Mouse (Mus musculus): ENCODE measurements around the gene Rnf224. TPM values are rescaled to one million over a fixed set of nuclear protein-coding genes. Genes with fewer than 3 reads are reported as not detected.

Gene Rnf224
- 0.05 TPM in 1 of 2 replicates, not detected in the other for polyA plus RNA-seq (2012; rRNA removed)

GRCm38 (mm10) chr2:25236614-25237013 lies at the start of gene Rnf224:
Gene Rnf224, minus strand, starts transcription at chr2:25236787.

GRCm38 (mm10) chr2:25271827-25272511 lies 35.4 kb upstream of the Rnf224 start, which contains the start of the genes Ssna1 and Anapc2:
Gene Ssna1, minus strand, starts transcription at chr2:25272438.
Gene Anapc2, plus strand, starts transcription at chr2:25272478.

DNA sequence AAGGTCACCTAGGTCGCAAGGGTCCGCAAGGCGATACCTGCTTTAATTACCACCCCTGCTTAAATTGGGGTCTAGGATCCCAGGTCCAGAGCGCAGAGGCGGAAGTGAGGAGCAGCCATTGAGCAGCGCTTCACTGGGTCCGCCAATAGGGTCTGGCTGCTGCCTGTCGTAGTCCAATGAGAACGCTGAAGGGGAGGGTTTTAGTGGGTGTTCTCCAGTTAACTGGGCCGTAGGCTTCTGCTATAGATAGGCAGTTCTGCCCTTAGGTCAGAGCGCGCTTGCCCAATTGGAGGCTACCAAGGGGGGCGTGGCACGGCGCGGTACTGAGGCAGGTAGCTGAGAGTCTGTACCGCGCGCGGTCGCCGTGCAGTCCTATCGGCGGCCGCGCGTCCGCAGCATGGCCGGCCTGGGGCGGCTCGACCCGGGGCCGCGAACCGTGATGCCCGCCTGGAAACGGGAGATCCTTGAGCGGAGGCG lies 25.7 kb upstream of the Rnf224 start, which contains the start of gene Tprn:
Gene Tprn, plus strand, starts transcription at position 328 of the 477 bp plus-strand sequence.

DNA sequence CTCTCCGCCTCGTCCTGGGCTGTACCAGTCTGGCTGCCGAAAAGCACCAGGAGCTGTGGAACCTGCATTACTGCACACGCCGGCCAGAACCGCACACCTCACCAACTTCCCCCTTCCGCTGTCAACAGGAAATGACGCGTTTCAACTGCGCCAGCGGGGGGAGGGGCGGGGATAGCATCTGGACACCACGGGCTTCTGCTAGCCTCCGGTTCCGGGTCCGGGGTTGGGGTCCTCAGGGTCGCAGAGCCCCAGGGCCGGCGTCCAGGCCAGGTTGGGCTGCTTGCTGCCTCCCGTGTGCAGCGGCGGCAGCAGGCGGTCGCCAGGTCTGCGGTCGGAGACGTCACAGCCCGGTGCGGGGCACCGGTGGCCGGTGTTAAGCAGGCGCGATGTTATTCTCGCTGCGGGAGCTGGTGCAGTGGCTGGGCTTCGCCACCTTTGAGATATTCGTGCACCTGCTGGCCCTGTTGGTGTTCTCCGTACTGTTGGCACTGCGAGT lies 18.7 kb upstream of the Rnf224 start, which contains the start of gene Tmem203:
Gene Tmem203, plus strand, starts transcription at position 156 of the 496 bp plus-strand sequence.

GRCm38 (mm10) chr2:25246183-25247072 lies 9.8 kb upstream of the Rnf224 start, which contains the start of gene AL732309.1:
Gene AL732309.1, minus strand, starts transcription at chr2:25246863.

GRCm38 (mm10) chr2:25242101-25242506 lies 5.5 kb upstream of the Rnf224 start, which contains the start of the genes Rnf208 and Cysrt1:
Gene Rnf208, plus strand, starts transcription at chr2:25242255.
Gene Cysrt1, minus strand, starts transcription at chr2:25242452.

GRCm38 (mm10) chr2:25234050-25234449 lies 2.5 kb downstream of the Rnf224 start, which contains the start of gene Slc34a3:
Gene Slc34a3, minus strand, starts transcription at chr2:25234364.

GRCm38 (mm10) chr2:25224492-25224765 lies 12.2 kb downstream of the Rnf224 start, which contains the start of gene Tubb4b:
Gene Tubb4b, minus strand, starts transcription at chr2:25224702.

GRCm38 (mm10) chr2:25218445-25218844 lies 18.1 kb downstream of the Rnf224 start, which contains the start of gene Fam166a:
Gene Fam166a, plus strand, starts transcription at chr2:25218745.

GRCm38 (mm10) chr2:25214444-25214843 lies 22.1 kb downstream of the Rnf224 start, which contains the start of gene Stpg3:
Gene Stpg3, minus strand, starts transcription at chr2:25214637.

GRCm38 (mm10) chr2:25211121-25211670 lies 25.4 kb downstream of the Rnf224 start, which contains the start of gene Nelfb:
Gene Nelfb, minus strand, starts transcription at chr2:25211489.

DNA sequence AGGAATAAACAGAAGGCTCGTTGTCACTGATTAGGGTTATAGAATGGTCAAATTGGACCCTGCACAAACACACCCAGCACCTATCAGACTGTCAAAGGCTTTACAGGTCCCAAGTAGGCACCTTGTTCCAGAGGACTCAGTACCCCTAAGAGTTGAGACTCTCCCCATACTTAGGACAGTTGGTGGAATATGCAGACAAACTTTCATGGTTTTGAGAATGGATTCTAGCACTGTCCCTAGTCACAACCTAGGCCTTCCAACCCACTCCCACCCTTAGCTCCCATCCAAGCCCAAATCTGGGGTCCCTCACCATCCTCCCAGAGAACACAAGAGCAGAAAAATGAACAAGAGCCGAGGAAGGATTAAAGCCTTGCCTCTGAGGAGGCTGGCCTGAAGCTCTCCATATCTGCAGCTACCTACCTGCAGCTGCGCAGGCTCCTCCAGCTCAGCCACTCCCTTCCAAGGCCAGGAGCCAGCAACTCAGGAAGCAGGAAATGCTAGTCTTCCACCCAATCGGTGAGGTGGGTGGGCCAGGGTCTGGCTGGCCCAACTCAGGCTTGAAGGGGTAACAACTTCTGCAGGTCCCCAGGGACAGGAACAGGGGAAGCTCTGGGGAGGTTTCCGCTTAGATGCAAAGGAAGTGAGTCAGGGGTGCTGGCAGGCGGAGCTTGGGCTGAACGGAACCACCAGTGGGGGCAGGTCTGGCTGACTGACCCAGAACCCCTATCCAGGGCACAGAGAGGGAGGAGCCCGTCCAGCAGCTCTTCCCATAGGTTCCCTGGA lies 40.2 kb downstream of the Rnf224 start, which contains the start of gene Tor4a:
Gene Tor4a, minus strand, starts transcription at position 715 of the 783 bp plus-strand sequence.

Other genes starting within 250 kb of the Rnf224 start
- 253 and 267 TPM in 2 replicates for gene Nsmf, start 182.4 kb downstream of the Rnf224 start, polyA plus RNA-seq (2012; rRNA removed)
- 0.16 and 0.28 TPM in 2 replicates for gene Entpd8, start 156.5 kb downstream of the Rnf224 start, polyA plus RNA-seq (2012; rRNA removed)
- gene Noxa1, start 141.6 kb downstream of the Rnf224 start, polyA plus RNA-seq (2012; rRNA removed), result 0.07 TPM in 1 of 2 replicates, not detected in the other
- 26.0 and 28.6 TPM in 2 replicates for gene Nrarp, start 56.0 kb downstream of the Rnf224 start, polyA plus RNA-seq (2012; rRNA removed)
- gene Tor4a, start 39.9 kb downstream of the Rnf224 start, polyA plus RNA-seq (2012; rRNA removed), result 1.9 and 2.2 TPM in 2 replicates
- gene Nelfb, start 25.3 kb downstream of the Rnf224 start, polyA plus RNA-seq (2012; rRNA removed), result 69.1 and 73.7 TPM in 2 replicates
- gene Stpg3, start 22.1 kb downstream of the Rnf224 start, polyA plus RNA-seq (2012; rRNA removed), result 0.05 TPM in 1 of 2 replicates, not detected in the other
- gene Fam166a, start 18.0 kb downstream of the Rnf224 start, polyA plus RNA-seq (2012; rRNA removed), result 0.13 TPM in 2 replicates
- 424 and 435 TPM in 2 replicates for gene Tubb4b, start 12.1 kb downstream of the Rnf224 start, polyA plus RNA-seq (2012; rRNA removed)
- 0.03 TPM in 1 of 2 replicates, not detected in the other for gene Slc34a3, start 2.4 kb downstream of the Rnf224 start, polyA plus RNA-seq (2012; rRNA removed)
- 126 and 144 TPM in 2 replicates for gene Rnf208, start 5.5 kb upstream of the Rnf224 start, polyA plus RNA-seq (2012; rRNA removed)
- gene Cysrt1, start 5.7 kb upstream of the Rnf224 start, polyA plus RNA-seq (2012; rRNA removed), result 0.37 and 3.0 TPM in 2 replicates
- 16.6 and 17.1 TPM in 2 replicates for gene AL732309.1, start 10.1 kb upstream of the Rnf224 start, polyA plus RNA-seq (2012; rRNA removed)
- 22.0 and 25.2 TPM in 2 replicates for gene Tmem203, start 18.7 kb upstream of the Rnf224 start, polyA plus RNA-seq (2012; rRNA removed)
- gene Tprn, start 25.8 kb upstream of the Rnf224 start, polyA plus RNA-seq (2012; rRNA removed), result 6.2 and 6.9 TPM in 2 replicates
- 123 TPM in 2 replicates for gene Ssna1, start 35.7 kb upstream of the Rnf224 start, polyA plus RNA-seq (2012; rRNA removed)
- gene Anapc2, start 35.7 kb upstream of the Rnf224 start, polyA plus RNA-seq (2012; rRNA removed), result 107 and 110 TPM in 2 replicates
- not detected in 2 replicates for gene Tmem210, start 51.4 kb upstream of the Rnf224 start, polyA plus RNA-seq (2012; rRNA removed)
- 0.05 TPM in 1 of 2 replicates, not detected in the other for gene Lrrc26, start 53.1 kb upstream of the Rnf224 start, polyA plus RNA-seq (2012; rRNA removed)
- gene Grin1, start 82.4 kb upstream of the Rnf224 start, polyA plus RNA-seq (2012; rRNA removed), result 60.3 and 61.9 TPM in 2 replicates
- 24.1 and 24.3 TPM in 2 replicates for gene Man1b1, start 95.6 kb upstream of the Rnf224 start, polyA plus RNA-seq (2012; rRNA removed)
- 40.8 and 43.8 TPM in 2 replicates for gene Dpp7, start 119.6 kb upstream of the Rnf224 start, polyA plus RNA-seq (2012; rRNA removed)
- 3.7 and 4.6 TPM in 2 replicates for gene Uap1l1, start 128.9 kb upstream of the Rnf224 start, polyA plus RNA-seq (2012; rRNA removed)
- gene Sapcd2, start 135.5 kb upstream of the Rnf224 start, polyA plus RNA-seq (2012; rRNA removed), result 16.3 and 17.1 TPM in 2 replicates
- 9.8 and 11.4 TPM in 2 replicates for gene Entpd2, start 159.1 kb upstream of the Rnf224 start, polyA plus RNA-seq (2012; rRNA removed)
- 549 and 616 TPM in 2 replicates for gene Npdc1, start 162.6 kb upstream of the Rnf224 start, polyA plus RNA-seq (2012; rRNA removed)
- gene Fut7, start 186.5 kb upstream of the Rnf224 start, polyA plus RNA-seq (2012; rRNA removed), result 0.20 and 0.26 TPM in 2 replicates
- 42.3 and 48.1 TPM in 2 replicates for gene Abca2, start 191.9 kb upstream of the Rnf224 start, polyA plus RNA-seq (2012; rRNA removed)
- gene Clic3, start 220.1 kb upstream of the Rnf224 start, polyA plus RNA-seq (2012; rRNA removed), result 0.82 and 3.4 TPM in 2 replicates
- gene Paxx, start 224.3 kb upstream of the Rnf224 start, polyA plus RNA-seq (2012; rRNA removed), result 155 and 156 TPM in 2 replicates
- 539 and 800 TPM in 2 replicates for gene Ptgds, start 233.3 kb upstream of the Rnf224 start, polyA plus RNA-seq (2012; rRNA removed)

Data from central nervous system, embryonic 18 days (tissue).